Mouse (Mus musculus) G1E (cell line): ENCODE measurements around the gene Smarca4.

Source experiments
- CTCF ChIP-seq: IDR thresholded peaks from 2 replicates; pipeline ENCODE4 v1.5.1; 2012; ENCODE audit warnings: low read depth, low read length, inconsistent platforms, mixed read lengths
- GATA1 ChIP-seq: IDR thresholded peaks from 2 replicates; pipeline ENCODE4 v1.6.1; 2012; ENCODE audit warnings: borderline replicate concordance, low read length, inconsistent platforms, mixed read lengths
- POLR2AphosphoS5 ChIP-seq: IDR thresholded peaks from 2 replicates; pipeline ENCODE4 v1.6.1; 2012; ENCODE audit warnings: low read depth, low read length, inconsistent platforms; ENCODE audit not compliant: insufficient replicate concordance
- TAL1 ChIP-seq: conservative IDR thresholded peaks from 2 replicates; pipeline ENCODE4 v1.6.1; 2012; ENCODE audit warnings: low read depth, low read length, inconsistent platforms, mixed read lengths

DNA sequence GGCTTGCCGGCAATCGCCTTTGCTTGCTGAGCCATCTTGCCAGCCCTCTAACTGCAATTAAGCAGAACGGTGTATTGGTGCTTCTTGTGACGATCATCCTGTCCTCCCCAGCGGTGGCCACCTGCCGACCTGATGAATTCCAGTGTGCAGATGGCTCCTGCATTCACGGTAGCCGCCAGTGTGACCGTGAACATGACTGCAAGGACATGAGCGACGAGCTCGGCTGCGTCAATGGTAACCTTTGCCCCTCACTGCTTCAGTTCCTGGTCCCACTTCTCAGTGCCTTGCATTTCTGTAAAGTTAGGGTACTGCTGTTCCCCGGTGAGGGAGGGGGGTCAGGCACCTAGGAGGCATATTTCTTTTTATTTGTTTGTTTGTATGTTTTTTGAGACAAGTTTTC lies 119.2 kb downstream of the Smarca4 start:
- TF ChIP-seq CTCF (no peak), TAL1 (no peak), GATA1 (no peak), POLR2AphosphoS5 (no peak)
